Mouse (Mus musculus): ENCODE data around the gene Tnr. TPM values are rescaled to one million over a fixed set of nuclear protein-coding genes. Genes with fewer than 3 reads are reported as not detected.

The Tnr gene
- 1.8 and 2.0 TPM in 2 replicates for polyA plus RNA-seq (2016; fragmentation: Nextera tagmentation; extraction: Ambion mirVana)

DNA sequence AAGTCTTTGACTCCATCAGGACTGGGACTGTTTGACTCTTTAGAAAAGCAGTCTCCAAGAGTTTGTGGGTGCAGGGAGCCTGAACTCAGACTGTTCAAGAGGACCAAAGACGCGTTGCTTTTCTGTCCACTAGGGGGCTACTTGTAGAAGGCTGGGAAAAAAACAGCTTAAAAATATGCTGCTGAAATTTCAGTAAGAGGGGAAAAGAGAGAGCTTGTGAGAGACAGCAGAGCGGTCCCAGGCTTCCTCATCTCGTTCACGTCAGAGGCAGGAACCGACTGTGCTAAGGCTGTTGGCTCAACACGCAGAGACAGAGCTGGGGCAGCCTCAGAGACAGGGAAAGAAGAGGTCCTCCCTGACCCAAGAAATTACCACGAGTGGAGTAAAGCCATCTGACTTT, at the start of gene Tnr:
Gene Tnr (plus strand): TSS at position 192 of the 400 bp plus-strand sequence.
- H3K9ac ChIP-seq = peak within 1 kb of the TSS; percentile 21; the same call in 1 of the 2 replicates
- peak within 1 kb of the TSS; percentile 28 for H3K4me3 ChIP-seq
- no peaks in the 10 kb centered on the region for H3K36me3 ChIP-seq
- 0 out of 2 replicates have a peak, but pooled peaks cover 2% of the 10 kb centered on the region for H3K27me3 ChIP-seq (replicated peaks)
- peak; percentile 74 for ATAC-seq (ENCODE audit: low FRiP score, low read depth)
- peak within 1 kb of the TSS; percentile 55 for H3K4me2 ChIP-seq (replicated peaks)
- no peak within 1 kb of the TSS for H3K27ac ChIP-seq
- no peaks in the 10 kb centered on the region for H3K9me3 ChIP-seq
- 3% methylated on average over 8 of the region's 8 CpGs for WGBS
- H3K4me1 ChIP-seq = 0 out of 2 replicates have a peak, but pooled peaks cover 10% of the 10 kb centered on the region

DNA sequence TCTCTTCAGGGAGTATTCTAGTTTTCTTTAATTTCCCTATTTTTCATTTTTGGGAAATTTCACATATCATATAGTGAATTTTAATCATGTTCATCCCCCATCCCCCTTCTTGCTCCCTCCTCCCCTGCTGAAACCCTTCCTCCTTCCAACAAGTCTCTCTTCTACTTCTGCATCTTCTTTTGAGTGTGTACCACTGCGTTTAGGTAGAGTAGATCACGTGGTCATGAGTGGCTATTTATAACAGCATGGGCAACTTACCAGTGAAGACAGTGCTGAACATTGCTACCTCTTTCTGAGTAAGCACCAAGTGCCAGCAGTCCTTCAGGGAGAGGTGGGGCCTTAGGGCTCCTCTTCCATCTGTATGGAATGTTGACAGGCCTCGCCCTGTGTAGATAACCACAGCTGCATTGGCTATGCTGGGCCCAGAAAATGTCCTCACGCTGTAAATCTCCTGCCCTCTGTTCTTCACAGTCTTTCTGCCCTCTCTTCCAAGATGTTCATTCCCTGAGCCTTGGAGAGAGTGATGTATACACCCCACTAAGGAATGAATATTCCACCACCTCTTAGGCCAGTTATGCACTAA, 33.6 kb upstream of the Tnr start:
- no peak overlapping the region for H3K4me3 ChIP-seq
- no peaks in the 10 kb centered on the region for H3K27me3 ChIP-seq (replicated peaks)
- H3K4me2 ChIP-seq (replicated peaks) = no peak overlapping the region
- ATAC-seq (ENCODE audit: low FRiP score, low read depth) = no peak
- no peaks in the 10 kb centered on the region for H3K4me1 ChIP-seq
- no peaks in the 10 kb centered on the region for H3K36me3 ChIP-seq
- H3K27ac ChIP-seq = no peak overlapping the region
- no peaks in the 10 kb centered on the region for H3K9me3 ChIP-seq
- whole genome bisulfite sequencing = 86% methylated on average over 4 of the region's 4 CpGs
- no peak overlapping the region for H3K9ac ChIP-seq

DNA sequence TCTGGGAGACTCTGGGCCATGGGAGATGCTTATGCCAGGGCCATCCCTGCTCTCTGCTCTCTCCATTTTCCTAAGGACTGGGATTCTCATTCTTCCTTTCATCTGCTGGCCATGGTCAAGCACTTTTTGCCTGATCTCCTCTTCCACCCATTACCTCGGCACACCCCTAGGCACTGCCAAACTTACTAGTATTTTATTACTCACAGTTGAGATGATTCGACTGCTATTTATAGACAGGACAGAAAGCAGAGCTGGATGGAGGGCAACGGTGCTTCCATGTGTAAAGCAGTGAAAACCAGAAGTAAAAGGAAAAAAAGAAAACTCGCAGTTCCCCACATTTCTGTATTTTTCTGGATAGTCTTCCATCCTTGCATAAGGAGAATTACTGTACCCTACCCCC, 31.0 kb upstream of the Tnr start:
- H3K4me3 ChIP-seq = no peak overlapping the region
- no peak for ATAC-seq (ENCODE audit: low FRiP score, low read depth)
- H3K27me3 ChIP-seq (replicated peaks) = no peaks in the 10 kb centered on the region
- no peaks in the 10 kb centered on the region for H3K9me3 ChIP-seq
- no peak overlapping the region for H3K4me2 ChIP-seq (replicated peaks)
- H3K36me3 ChIP-seq = no peaks in the 10 kb centered on the region
- no peak overlapping the region for H3K27ac ChIP-seq
- no peaks in the 10 kb centered on the region for H3K4me1 ChIP-seq
- WGBS = 87% methylated on average over 4 of the region's 4 CpGs
- H3K9ac ChIP-seq = no peak overlapping the region

DNA sequence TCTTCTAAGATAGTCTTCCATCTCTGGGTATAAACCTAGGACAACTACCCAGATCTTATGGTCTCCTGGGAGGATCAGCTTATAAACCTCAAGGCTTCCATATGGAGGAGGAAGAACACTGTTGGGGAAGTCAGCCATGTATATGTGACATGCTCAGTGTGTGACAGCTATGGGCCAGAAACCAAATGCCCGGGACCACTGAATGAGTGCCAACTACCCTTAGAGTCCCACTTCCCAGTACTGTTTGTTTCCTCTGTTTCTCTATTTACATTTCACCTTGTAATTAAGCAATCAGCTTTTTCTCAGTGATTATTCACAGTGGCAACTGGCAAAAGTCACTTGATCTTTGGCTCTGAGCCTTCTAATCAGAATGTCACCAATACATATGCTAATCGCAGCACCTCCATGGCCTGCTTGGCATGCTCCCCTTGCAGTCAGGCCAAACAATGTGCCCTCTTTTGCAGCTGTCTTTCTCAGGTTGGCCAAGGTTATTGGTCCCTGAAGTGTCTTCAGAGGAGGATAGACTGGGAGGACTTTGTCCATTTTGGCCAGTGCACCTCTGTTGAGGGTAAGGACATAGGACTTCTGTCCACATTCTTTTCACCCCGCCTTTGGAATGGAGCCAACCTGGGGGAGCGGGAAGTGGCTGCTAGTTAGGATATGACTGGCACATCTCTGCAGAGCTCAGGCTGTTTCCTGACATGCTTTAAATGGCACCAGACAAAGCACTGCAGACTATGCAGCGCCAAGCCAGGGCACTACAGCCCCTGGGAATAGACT, 29.7 kb upstream of the Tnr start:
- Histone ChIP-seq H3K4me2 (replicated peaks) (no peak overlapping the region), H3K36me3 (no peaks in the 10 kb centered on the region), H3K4me3 (no peak overlapping the region), H3K9me3 (no peaks in the 10 kb centered on the region), H3K9ac (no peak overlapping the region), H3K27me3 (replicated peaks) (no peaks in the 10 kb centered on the region), H3K27ac (no peak overlapping the region), H3K4me1 (no peaks in the 10 kb centered on the region)
- ATAC-seq (ENCODE audit: low FRiP score, low read depth) = no peak
- WGBS = 72% methylated on average over 5 of the region's 5 CpGs

DNA sequence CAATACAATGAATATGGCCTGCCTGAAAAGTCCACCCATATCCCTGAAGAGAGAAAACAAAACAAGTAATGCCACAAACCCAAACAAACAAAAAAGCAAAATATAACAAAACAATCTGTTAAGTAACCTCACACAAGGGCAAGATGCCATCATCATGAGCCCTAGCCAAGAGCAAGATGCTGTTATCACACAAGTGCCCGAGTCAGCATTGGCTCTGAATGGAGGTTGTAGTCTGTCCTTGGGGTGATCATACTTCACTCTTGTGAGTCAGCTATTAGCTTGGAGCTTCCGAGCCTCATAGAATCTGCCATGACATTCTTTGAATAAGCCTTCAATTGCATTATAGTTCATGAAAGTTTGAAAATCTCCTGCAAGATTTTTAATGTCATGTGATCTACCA, 25.3 kb upstream of the Tnr start:
- Histone ChIP-seq H3K4me1 (no peaks in the 10 kb centered on the region), H3K4me3 (no peak overlapping the region), H3K9me3 (no peaks in the 10 kb centered on the region), H3K27ac (no peak overlapping the region), H3K4me2 (replicated peaks) (no peak overlapping the region), H3K9ac (no peak overlapping the region), H3K36me3 (no peaks in the 10 kb centered on the region), H3K27me3 (replicated peaks) (no peaks in the 10 kb centered on the region)
- no peak for ATAC-seq (ENCODE audit: low FRiP score, low read depth)
- WGBS = 90% methylated on average over 2 of the region's 2 CpGs

DNA sequence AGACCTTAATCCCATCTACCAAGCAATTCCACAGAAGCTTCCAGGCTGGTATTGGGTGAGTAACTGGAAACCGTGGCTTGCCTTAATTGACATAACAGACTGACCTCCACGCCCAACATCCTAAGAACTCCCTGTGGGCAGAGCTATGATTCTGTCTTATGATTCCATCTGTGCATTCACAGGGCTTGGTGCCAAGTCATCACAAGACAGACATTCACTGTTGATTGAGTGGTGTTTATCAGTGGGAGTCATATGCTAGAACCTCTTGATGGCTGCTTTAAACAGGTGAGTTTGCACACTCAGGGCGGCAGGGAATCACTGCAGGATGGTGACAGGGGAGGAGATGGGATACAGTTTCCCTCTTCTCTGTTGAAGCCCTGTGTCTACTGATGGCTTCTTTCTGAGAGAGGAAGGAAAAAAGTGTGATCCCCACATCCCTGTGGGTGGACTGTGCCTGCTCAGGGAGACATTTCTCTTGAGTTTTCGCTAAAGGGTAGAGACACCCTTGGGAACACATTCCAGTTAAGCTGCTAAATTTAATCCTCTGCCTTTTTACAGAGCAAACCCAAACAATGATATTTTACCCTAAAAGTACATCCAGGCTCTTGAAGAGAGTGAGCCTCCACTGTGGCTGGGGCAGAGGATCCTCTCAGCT, 23.6 kb upstream of the Tnr start:
- whole genome bisulfite sequencing = 87% methylated on average over 4 of the region's 4 CpGs
- Histone ChIP-seq H3K9me3 (no peaks in the 10 kb centered on the region), H3K4me2 (replicated peaks) (no peak overlapping the region), H3K4me3 (no peak overlapping the region), H3K36me3 (no peaks in the 10 kb centered on the region), H3K27ac (no peak overlapping the region), H3K4me1 (no peaks in the 10 kb centered on the region), H3K27me3 (replicated peaks) (no peaks in the 10 kb centered on the region), H3K9ac (no peak overlapping the region)
- ATAC-seq (ENCODE audit: low FRiP score, low read depth) = no peak

DNA sequence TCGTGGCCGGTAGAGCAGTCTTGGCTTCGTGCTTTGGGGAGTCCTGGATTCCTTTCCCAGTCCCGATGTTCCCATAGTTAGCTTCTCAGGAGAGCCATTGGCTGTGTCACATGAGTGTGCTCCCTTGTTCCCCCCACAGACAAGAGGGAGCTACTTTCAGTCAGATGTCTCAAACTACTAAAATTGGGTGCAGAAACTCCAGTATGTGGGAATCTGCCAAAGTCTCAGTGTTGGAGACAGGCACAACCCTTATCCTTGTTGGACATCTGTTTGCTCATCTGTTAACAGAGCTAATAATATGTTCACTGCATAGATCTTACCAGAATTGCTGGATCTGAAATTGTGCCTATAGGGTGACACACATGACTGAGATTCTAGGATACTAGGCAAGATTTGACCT, 21.7 kb upstream of the Tnr start:
- H3K9me3 ChIP-seq = no peaks in the 10 kb centered on the region
- H3K27ac ChIP-seq = no peak overlapping the region
- no peak overlapping the region for H3K4me2 ChIP-seq (replicated peaks)
- H3K4me3 ChIP-seq = no peak overlapping the region
- ATAC-seq (ENCODE audit: low FRiP score, low read depth) = no peak
- no peaks in the 10 kb centered on the region for H3K4me1 ChIP-seq
- no peak overlapping the region for H3K9ac ChIP-seq
- no peaks in the 10 kb centered on the region for H3K27me3 ChIP-seq (replicated peaks)
- H3K36me3 ChIP-seq = no peaks in the 10 kb centered on the region
- WGBS = 90% methylated on average over 4 of the region's 4 CpGs

DNA sequence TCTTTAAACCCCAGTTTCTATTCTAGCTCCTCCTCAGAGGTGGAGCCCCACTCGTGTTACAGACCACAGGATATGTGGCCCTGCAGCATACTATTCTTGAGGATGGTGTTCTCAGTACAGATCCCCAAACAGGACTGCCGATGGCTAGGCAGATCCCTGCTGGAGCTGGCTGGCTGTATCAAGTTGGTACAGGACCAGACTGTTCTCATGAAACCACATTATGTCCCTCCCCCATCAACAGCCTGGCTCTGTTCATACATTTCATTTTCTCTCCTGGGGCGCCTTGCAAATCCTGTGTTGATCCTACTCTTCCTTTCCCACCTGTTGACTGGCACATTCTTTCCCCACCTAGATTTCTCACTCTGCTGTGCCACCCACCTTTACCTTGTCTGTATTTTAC, 12.9 kb upstream of the Tnr start:
- no peak overlapping the region for H3K27ac ChIP-seq
- WGBS = 83% methylated on average over 3 of the region's 3 CpGs
- no peaks in the 10 kb centered on the region for H3K27me3 ChIP-seq (replicated peaks)
- no peaks in the 10 kb centered on the region for H3K9me3 ChIP-seq
- no peaks in the 10 kb centered on the region for H3K4me1 ChIP-seq
- ATAC-seq (ENCODE audit: low FRiP score, low read depth) = no peak
- no peaks in the 10 kb centered on the region for H3K36me3 ChIP-seq
- no peak overlapping the region for H3K4me2 ChIP-seq (replicated peaks)
- no peak overlapping the region for H3K4me3 ChIP-seq
- no peak overlapping the region for H3K9ac ChIP-seq

DNA sequence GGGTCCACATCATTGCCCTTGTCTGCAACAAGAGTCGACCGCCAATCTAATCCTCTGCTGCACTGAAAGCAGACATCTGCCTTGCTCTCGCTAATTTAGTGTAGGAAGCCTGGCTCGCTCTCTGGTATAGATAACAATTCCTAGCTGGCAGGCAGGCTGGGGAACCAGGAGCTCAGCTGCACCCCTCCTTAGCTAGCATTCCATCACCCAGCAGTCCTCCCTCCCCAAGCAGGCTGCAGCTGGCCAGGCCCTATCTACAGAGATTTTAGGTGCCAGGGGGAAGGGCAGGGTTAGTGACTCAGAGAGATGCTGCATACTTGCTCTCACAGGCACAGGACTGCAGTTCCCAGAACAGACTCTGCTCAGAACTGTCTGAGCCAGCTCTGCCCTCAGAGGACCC, 5.9 kb upstream of the Tnr start:
- Histone ChIP-seq H3K27me3 (replicated peaks) (no peaks in the 10 kb centered on the region), H3K9me3 (no peaks in the 10 kb centered on the region), H3K4me3 (no peak overlapping the region), H3K4me1 (no peaks in the 10 kb centered on the region), H3K27ac (no peak overlapping the region), H3K9ac (no peak overlapping the region), H3K4me2 (replicated peaks) (no peak overlapping the region), H3K36me3 (no peaks in the 10 kb centered on the region)
- whole genome bisulfite sequencing = 72% methylated on average over 4 of the region's 4 CpGs
- ATAC-seq (ENCODE audit: low FRiP score, low read depth) = no peak

DNA sequence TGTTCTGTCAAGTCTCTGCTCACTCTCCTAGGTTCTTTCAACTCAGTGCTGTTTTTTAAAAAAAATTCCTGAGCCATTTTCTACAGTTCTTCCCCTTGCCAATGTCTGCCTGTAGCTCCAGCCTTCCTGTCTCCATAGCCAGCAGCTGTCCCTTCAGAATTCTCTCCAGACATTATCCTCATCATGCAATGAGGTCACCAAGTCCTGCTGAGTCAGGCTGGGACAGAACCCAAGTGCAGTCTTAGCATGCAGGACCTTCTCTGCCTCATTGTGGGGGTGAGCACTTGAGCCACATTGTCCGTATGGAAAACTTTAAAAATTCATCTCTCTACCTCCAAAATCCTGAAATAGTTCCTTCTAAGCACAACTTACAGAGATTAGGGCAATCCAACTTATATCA, 4.4 kb upstream of the Tnr start:
- no peak overlapping the region for H3K27ac ChIP-seq
- H3K4me1 ChIP-seq = 0 out of 2 replicates have a peak, but pooled peaks cover 5% of the 10 kb centered on the region
- H3K9me3 ChIP-seq = no peaks in the 10 kb centered on the region
- H3K36me3 ChIP-seq = no peaks in the 10 kb centered on the region
- H3K9ac ChIP-seq = no peak overlapping the region
- no peaks in the 10 kb centered on the region for H3K27me3 ChIP-seq (replicated peaks)
- no peak for ATAC-seq (ENCODE audit: low FRiP score, low read depth)
- WGBS = 67% methylated on average over 1 of the region's 1 CpGs
- H3K4me2 ChIP-seq (replicated peaks) = no peak overlapping the region
- H3K4me3 ChIP-seq = no peak overlapping the region

DNA sequence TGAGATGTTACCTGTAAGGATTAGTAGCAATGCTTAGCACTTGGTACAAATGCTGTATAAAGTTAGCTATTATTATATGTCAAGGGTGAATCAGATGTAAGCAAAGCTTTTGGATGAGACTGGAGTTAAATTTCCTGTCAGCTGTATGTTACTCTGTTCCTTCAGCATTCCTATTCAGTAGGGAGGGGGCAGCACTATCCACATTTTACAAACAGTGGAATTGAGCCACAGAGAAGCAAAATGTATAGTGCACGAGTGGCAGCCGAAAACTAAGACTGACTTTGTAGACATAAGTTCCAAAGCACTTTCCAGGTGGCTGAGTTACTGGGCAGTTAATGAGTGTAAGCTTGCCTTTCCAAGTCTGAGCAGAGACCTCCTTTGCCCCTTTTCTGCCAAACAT, 500 bp upstream of the Tnr start:
- Histone ChIP-seq H3K4me3 (no peak overlapping the region), H3K27ac (no peak overlapping the region), H3K36me3 (no peaks in the 10 kb centered on the region), H3K4me2 (replicated peaks) (no peak overlapping the region), H3K4me1 (0 out of 2 replicates have a peak, but pooled peaks cover 10% of the 10 kb centered on the region), H3K9me3 (no peaks in the 10 kb centered on the region), H3K27me3 (replicated peaks) (0 out of 2 replicates have a peak, but pooled peaks cover 2% of the 10 kb centered on the region), H3K9ac (no peak overlapping the region)
- WGBS = 74% methylated on average over 2 of the region's 2 CpGs
- ATAC-seq (ENCODE audit: low FRiP score, low read depth) = no peak

DNA sequence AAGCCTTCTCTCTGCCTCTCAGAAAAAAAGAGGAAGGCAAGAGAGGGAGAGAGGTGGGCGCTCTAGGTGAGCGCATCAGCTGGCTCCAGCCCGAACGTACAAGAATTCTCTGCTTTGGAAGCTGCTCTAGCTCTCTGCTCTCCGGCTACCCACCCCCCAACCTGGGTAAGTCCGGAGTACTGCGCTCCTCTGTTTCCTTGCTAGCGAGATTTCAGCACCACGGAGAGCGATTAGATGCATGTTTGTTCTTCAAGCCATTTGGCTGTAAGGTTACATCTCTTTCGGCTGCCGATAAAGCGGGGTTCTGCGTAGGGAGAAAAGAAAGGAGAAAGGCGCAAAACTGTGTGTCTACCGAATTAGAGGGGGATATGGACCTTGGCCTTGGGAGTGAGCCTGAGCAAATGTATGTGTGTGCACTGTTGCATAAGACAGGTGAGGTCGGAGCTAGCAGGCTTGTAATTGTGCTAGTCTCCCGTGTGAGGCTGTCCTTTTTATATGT, 531 bp downstream of the Tnr start:
- Histone ChIP-seq H3K9me3 (no peaks in the 10 kb centered on the region), H3K27me3 (replicated peaks) (0 out of 2 replicates have a peak, but pooled peaks cover 2% of the 10 kb centered on the region), H3K4me1 (0 out of 2 replicates have a peak, but pooled peaks cover 10% of the 10 kb centered on the region), H3K36me3 (no peaks in the 10 kb centered on the region), H3K27ac (no peak overlapping the region), H3K4me2 (replicated peaks) (peak overlapping the region; percentile 55), H3K4me3 (peak overlapping the region; percentile 28), H3K9ac (peak overlapping the region; percentile 21; the same call in 1 of the 2 replicates)
- peak; percentile 83 for ATAC-seq (ENCODE audit: low FRiP score, low read depth)
- under 1% methylated on average over 18 of the region's 18 CpGs for WGBS

All from neural tube, embryonic 12.5 days (tissue).